Mouse (Mus musculus) thymus, postnatal 36 days (tissue): ENCODE results near the gene Cyp27a1.

Source experiments
- DNase-seq, 2 experiments: peaks; one replicate each; pipeline ENCODE4 v3.0.0; 2022; ENCODE audit warnings: mixed read lengths in 2 of 2

The Cyp27a1 gene

GRCm38 (mm10) chr1:74719281-74719680 lies 5.9 kb downstream of the Cyp27a1 start:
- DNase-seq, result no peak

DNA sequence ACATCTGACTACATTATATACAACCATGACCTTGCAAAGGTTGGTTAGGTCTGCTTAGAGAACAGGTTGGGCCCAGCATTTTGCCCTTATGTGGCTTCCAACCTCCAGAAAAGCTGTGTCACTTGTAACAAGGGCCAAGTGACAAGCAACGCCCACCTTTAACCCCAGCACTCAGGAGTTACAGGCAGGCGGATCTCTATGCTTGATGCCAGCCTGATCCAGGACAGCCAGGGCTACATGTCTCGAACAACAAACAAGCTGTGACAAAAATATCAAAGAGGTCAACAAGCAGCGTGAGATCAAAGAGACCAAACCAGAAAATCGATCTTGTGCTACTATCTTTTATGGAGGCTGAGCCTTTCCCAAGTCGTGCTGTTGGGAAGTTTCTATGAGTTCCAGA lies 8.3 kb downstream of the Cyp27a1 start:
- no peak for DNase-seq

GRCm38 (mm10) chr1:74723748-74724147 lies 10.4 kb downstream of the Cyp27a1 start:
- peak; percentile 17 to 19 for DNase-seq

DNA sequence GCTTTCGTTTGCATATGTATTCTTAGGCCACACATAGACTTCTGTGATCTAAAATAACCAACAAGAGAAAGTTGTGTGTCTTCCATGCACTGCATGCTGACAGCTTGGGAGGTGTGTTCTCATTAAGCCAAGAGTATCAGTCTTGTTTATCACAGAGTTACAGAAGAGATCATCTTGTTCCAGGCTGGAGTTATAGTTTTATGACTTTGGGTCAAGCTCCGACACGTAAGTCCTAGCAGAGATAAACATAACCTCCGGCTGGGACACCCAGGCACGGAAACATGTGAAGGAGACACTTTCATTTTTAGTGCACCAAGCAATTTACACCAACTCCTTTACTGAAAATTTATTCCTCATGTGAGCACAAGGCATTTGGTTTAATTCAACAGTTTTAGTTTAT lies 12.7 kb downstream of the Cyp27a1 start:
- DNase-seq, result no peak

GRCm38 (mm10) chr1:74726674-74727073 lies 13.3 kb downstream of the Cyp27a1 start:
- no peak for DNase-seq

GRCm38 (mm10) chr1:74728446-74728845 lies 15.1 kb downstream of the Cyp27a1 start:
- DNase-seq, result no peak

- DNase-seq, result no peak
Observed at GRCm38 (mm10) chr1:74736977-74737376, 23.6 kb downstream of the Cyp27a1 start.

DNA sequence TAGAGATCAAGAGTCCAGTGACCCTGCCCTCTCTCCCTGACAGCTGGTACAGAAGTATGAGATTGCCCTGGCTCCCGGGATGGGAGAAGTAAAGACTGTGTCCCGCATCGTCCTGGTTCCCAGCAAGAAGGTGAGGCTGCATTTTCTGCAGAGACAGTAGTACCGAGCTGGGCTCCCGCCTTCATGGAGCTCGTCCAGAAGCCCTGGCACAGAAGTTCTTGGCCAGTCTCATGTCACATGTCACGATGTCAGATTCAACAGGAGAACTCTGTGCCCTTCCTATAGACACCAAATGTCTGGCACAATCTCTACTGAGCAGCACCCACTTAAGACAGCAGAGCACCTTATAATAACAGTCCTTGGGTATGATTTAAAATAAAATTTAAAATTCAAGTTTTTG lies 24.1 kb downstream of the Cyp27a1 start:
- no peak for DNase-seq

GRCm38 (mm10) chr1:74740846-74741245 lies 27.5 kb downstream of the Cyp27a1 start:
- no peak for DNase-seq

DNA sequence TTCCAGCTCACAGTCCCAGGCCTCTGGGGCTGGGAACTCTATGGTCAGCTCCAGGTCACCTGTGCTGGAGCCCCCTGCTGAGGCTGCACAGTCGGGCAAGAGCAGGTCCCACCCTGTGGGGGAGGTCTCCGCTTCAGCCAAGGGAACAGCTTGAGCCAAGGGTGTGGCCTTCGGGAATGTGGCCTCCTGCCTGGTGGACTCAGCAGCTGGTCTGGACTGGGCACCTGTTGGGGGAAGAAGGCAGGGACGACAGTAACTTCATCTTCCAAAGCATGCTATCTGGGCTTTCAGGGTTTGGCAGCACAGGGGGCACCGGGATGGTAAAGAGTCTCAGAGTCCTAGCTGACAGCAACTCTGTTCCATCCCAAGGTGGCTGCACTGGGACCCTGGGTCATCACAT lies 34.0 kb downstream of the Cyp27a1 start:
- no peak for DNase-seq

DNA sequence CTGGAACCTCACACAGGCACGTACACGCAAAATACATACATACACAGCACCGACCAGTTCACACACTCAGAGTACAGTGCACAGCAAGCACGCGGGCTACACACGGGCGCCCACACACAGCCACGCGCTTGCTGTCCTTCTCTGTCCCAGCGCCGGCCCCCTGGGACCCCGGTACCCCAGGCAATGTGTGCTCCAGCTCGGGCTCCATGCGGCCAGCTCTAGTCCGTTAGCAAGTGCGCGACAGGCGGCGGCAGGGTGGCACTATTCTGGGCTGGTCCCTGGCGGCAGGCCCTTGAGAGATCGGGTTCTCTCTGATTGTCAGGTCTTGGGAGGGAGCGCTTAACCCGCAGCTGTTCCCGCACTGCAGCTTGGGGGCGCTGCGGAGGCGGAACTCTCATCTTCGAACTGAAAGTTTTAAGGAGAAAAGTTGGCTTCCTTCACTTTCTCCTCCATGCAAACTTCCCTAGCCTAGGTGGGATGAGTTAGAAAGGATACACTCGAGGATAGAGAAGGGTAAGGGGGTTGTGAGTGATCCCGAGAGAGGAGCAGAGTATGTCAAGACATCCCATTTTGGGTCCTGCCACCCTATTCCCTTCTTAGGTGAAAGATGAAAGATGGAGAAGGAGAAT lies 35.4 kb downstream of the Cyp27a1 start, which contains the start of gene Prkag3:
TSS of gene Prkag3 (minus strand) at position 579 of the 629 bp plus-strand sequence.
- peak; percentile 52 to 53 for DNase-seq

DNA sequence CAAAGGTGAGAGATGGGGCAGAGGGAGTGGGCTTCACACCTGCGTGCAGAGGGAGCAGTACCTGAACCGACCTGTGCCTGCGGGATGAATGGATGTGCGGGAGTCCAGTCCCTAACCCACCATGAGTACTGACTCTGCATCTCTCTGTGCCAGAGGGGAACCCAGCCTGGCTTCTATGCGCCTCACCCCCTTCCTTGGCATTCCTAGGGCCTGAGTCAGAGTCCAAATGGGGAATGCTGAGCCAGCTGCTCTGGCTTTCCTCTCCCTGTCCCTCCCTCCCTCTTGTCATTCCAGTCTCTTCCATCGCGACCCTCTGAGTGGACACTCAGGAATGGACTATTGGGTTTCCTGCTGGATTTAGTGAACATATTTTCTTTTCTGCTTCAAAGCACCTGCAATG lies 35.9 kb downstream of the Cyp27a1 start:
- no peak for DNase-seq

- no peak for DNase-seq
Observed at GRCm38 (mm10) chr1:74750683-74751082, 37.3 kb downstream of the Cyp27a1 start.

DNA sequence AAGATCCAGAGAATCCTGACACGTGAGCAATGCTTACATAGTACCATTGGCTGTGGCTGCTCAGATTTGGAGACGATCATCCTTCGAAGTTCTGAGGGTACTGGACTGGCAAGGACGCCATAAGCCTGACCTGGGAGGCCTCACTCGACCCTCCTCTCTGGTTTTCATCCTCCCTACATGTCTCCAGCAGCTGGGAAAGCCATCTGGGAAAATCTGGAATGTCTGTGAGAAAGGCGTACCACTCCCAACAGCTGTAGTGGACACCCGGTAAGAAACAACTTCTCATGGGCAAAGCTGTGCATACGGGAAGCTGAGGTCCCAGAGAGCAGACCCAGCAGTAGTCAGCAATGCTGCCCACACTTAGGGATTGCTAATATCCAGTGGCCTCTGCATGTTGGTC lies 38.8 kb downstream of the Cyp27a1 start:
- no peak for DNase-seq

DNA sequence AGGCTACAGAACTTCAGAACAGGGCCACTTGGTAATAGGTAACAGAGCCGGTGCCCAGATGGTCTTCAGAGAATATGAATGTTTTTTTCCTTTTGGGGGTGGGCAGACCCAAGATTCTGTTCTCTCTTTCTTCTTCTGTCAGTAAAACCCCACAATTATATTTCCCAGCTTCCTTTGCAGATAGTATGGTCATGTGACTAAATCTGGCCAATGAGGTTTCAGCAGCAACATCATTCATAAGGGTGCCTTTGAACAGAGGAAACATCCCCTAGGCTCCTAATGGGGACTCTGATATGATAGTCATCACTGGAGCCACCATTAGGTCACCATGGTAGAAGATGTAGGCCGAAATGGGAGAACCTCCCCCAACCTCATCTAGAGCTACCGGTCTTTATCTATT lies 39.5 kb downstream of the Cyp27a1 start:
- no peak for DNase-seq

- DNase-seq, result no peak
Observed at GRCm38 (mm10) chr1:74753266-74753974, 40.0 kb downstream of the Cyp27a1 start.

GRCm38 (mm10) chr1:74754175-74754785 lies 40.9 kb downstream of the Cyp27a1 start:
- DNase-seq, result peak; percentile 26 to 56

- DNase-seq, result no peak
Observed at GRCm38 (mm10) chr1:74759773-74760172, 46.4 kb downstream of the Cyp27a1 start.

DNA sequence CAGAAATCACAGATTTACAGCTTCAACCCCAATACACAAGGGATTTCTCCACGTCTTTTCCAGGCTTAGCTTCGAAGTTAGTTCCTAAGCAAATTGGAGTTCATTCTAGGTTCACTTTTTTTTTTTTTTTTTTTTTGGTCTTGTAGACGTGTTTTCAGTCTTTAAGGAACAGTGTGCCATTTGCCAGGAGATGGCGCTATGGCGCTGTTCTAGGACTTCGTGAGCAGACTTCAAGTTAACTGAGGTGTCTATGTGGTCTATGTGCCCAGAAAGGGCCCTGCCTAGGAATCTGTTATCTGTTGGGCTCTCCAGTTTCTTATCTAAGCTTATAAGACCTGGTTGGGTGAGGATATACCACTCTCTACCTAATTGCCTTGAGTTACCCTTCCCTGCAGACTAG lies 49.7 kb downstream of the Cyp27a1 start:
- peak; percentile 59 to 60 for DNase-seq

- no peak for DNase-seq
Observed at GRCm38 (mm10) chr1:74770727-74771466, 57.5 kb downstream of the Cyp27a1 start.

GRCm38 (mm10) chr1:74771467-74771844 lies 58.1 kb downstream of the Cyp27a1 start:
- DNase-seq, result no peak

GRCm38 (mm10) chr1:74771845-74771930 lies 58.3 kb downstream of the Cyp27a1 start, which contains the start of gene Wnt6:
Gene Wnt6, plus strand, starts transcription at chr1:74771892.
- no peak for DNase-seq

- no peak for DNase-seq
Observed at GRCm38 (mm10) chr1:74771931-74772620, 58.7 kb downstream of the Cyp27a1 start.
